Mouse (Mus musculus) kidney, adult 2 months (tissue): ENCODE data around the gene Rps6ka2.

Source experiments
- CTCF ChIP-seq: fragments of 200-500 bp; conservative IDR thresholded peaks from 2 replicates; pipeline ENCODE4 v1.5.1; 2011; ENCODE audit warnings: low read depth, mild to moderate bottlenecking, control low read depth, low read length, moderate library complexity, mixed read lengths; ENCODE audit not compliant: insufficient read depth, insufficient read length
- POLR2A ChIP-seq: fragments of 200-500 bp; IDR thresholded peaks from one replicate; pipeline ENCODE4 v1.6.1; 2011; ENCODE audit warnings: low read depth, low read length, control low read depth

DNA sequence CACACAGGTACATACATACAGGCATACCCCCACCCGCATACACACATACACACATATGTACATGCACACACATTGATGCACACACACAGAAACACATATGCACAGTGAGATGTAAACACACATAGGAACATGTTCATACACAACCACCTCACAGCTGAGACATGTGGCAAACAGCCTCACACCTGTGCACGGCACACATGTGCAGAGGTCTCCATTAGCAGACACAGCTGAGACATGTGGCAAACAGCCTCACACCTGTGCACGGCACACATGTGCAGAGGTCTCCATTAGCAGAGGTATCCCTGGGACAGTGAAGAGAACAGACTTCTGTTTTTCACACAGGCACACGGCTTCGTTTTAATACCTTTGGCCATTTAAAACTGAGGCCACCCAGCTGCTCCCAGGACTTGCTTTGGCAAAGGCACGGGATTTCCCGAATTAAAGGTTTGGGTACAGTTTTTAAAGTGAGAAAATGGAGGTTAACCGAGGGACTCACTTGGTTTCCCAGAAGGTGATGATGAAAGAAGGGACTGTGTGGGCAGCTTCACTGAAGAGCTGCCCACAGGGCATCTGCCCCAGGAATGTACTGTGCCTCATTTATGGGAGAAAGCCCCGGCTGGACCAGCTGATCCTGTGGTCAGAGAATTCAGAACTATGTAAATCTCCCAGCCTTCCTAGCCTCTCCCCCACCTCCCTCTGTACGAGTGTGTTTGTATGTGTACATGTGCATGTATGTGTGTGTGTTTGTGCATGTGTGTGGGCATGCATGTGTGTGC lies 29.3 kb upstream of the Rps6ka2 start:
- no peak for TF ChIP-seq CTCF
- no peak for TF ChIP-seq POLR2A
